Mouse (Mus musculus): ENCODE results near the gene Dnah1.

Gene Dnah1

DNA sequence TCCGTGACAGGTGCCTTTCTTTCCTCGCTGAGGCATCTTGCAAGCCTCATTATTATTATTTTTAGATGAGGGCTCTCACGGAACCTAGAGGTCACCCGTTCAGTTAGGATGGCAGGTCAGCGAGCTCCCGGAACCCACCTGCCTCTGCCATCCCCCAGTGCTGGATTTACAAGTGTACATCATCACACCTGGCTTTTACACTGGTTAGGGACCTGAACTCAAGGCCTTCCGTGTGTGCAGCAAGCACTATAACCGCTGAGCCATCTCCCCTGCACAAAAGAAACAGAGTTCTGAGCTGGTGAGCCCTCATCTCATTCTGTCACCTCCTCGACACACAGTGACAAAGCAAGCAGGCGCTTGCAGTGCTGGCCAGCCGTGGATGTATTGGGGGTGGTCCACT, 2.5 kb downstream of the Dnah1 start:
- no peak for ATAC-seq (ENCODE audit: insufficient number of reproducible peaks, low FRiP score, low TSS enrichment)

DNA sequence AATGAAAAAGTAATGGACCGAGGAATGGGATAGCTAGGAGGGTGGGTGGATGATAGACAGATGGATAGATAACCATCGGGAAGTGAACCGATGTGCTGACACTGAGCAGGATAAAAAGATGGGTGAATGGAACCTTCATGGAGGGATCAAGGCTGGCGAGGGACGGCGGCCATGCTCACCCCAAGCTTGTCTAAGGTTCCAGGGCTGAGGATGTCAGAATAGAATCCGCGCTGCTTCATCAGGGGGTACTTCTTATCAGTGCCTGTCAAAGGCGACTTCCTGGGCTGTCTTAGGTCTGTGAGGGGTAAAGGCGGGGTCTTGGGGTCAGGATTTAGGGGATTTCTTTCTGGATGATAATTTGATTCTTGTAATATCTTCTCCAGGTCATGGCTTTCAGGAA, 4.2 kb downstream of the Dnah1 start:
- ATAC-seq (ENCODE audit: insufficient number of reproducible peaks, low FRiP score, low TSS enrichment), result no peak

- no peak for ATAC-seq (ENCODE audit: insufficient number of reproducible peaks, low FRiP score, low TSS enrichment)
These were observed 5.9 kb downstream of the Dnah1 start for GRCm38 (mm10) chr14:31317754-31318153.

DNA sequence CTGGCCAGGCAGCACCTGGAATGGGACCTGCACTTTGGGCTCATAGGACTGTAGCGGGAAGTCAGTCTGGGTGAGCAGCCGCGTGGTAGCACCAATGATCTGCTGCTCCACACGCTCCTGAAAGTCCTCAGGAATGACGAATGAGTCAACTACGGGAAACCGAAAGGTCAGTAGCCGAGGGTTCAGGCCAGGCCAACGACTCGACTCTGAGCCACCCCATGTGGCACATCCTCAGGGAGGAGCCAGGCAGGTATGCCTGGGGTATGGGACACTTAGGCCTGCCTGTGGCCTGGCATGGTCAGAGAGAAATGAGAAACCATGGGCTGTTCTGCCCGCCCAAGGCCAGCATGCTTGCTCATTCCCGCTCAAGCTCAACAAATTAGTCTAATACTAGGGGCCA, 7.1 kb downstream of the Dnah1 start:
- ATAC-seq (ENCODE audit: insufficient number of reproducible peaks, low FRiP score, low TSS enrichment), result no peak

GRCm38 (mm10) chr14:31313192-31313591, 10.5 kb downstream of the Dnah1 start:
- ATAC-seq (ENCODE audit: insufficient number of reproducible peaks, low FRiP score, low TSS enrichment), result no peak

GRCm38 (mm10) chr14:31285728-31286127, 38.0 kb downstream of the Dnah1 start:
- no peak for ATAC-seq (ENCODE audit: insufficient number of reproducible peaks, low FRiP score, low TSS enrichment)

GRCm38 (mm10) chr14:31272164-31272563, 51.5 kb downstream of the Dnah1 start:
- ATAC-seq (ENCODE audit: insufficient number of reproducible peaks, low FRiP score, low TSS enrichment), result peak; percentile 67

DNA sequence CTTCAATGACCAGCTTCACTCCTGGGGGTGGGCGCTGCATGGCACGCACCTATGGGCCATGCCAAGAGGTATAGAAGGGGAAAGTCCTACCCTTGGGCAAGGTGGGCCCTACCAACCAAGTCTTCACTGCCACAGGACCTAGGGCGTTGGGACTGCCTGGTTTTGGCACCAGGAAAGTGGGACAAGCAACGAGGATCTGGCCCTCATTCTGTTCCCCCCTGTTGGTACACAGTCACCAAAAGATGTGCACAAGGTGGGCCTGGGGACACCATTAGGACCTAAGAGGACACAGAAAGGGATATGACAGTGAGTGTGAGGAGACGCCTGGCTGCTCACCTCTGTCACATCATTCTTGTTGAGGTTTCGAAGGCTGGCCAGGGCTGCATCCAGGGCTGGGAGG, 52.6 kb downstream of the Dnah1 start:
- no peak for ATAC-seq (ENCODE audit: insufficient number of reproducible peaks, low FRiP score, low TSS enrichment)

- ATAC-seq (ENCODE audit: insufficient number of reproducible peaks, low FRiP score, low TSS enrichment), result no peak
These were observed 54.1 kb downstream of the Dnah1 start for GRCm38 (mm10) chr14:31269456-31270100.

DNA sequence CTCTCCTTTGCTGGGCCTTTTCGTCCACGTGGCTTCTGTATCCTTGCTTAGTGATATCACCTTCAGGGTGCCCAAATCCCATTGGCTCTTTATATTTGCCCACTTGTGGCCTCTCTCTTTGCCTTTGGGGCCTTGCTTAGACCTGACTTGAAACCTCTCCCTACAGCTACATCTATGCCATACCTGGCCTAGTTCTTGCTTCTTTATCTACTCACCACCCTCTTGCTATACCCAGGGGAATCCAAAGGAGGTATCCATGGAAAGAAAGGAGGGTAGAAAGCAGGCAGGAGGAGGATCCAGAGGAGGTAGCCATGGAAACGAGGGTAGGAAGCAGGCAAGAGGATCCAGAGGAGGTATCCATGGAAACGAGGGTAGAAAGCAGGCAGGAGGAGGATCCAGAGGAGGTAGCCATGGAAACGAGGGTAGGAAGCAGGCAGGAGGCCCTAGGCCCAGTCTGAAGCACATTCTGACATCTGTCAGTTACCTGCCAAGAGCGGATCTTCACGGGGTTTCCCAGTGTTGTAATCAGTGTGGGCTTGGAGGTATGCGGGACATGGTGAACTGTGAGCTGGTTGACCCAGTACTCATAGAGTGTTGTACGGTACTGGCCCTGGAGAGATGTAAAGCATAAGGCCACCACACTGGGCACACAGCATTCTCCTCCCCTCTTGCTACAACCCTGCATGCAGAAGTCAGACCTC, 55.2 kb downstream of the Dnah1 start:
- no peak; the same call in 1 of the 2 replicates for ATAC-seq (ENCODE audit: insufficient number of reproducible peaks, low FRiP score, low TSS enrichment)

DNA sequence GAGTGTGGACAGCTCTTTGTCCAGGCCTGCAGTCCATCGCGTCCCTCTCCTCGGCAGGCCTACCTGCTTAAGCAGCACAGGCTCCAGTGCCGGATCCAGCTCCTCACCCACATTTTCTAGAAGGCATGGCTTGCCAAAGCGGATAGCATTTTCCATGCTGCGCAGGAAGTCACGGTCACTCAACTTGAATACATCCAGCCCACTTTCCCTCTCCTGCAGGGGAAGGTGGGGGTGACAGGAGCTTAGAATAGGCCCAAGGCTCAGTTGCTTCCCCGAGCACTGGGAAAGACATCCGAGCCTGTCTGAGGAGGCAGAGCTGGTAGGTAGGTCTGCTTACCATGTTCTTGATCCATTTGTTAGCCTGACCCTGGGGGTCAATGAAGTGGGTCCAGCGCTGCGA, 56.0 kb downstream of the Dnah1 start:
- ATAC-seq (ENCODE audit: insufficient number of reproducible peaks, low FRiP score, low TSS enrichment), result no peak

DNA sequence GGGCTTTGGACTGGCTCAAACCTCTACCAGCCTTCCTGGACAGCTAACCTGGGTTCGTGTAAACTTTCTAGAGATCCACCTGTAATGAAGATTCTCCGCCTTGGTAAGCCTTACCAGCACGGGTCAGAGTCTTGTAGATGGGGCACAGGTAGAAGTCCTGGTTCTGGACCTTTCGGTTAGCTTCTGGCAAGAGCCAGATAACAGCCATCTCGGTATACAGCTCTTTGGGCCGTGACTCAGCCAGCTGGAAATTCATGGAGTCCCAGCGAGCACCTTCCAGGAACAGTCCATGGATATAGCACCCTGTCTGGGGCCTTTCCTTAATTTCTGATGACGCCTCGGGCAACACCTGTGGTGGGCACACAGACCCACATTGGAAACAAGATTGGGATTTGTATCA, 62.8 kb downstream of the Dnah1 start:
- no peak for ATAC-seq (ENCODE audit: insufficient number of reproducible peaks, low FRiP score, low TSS enrichment)

DNA sequence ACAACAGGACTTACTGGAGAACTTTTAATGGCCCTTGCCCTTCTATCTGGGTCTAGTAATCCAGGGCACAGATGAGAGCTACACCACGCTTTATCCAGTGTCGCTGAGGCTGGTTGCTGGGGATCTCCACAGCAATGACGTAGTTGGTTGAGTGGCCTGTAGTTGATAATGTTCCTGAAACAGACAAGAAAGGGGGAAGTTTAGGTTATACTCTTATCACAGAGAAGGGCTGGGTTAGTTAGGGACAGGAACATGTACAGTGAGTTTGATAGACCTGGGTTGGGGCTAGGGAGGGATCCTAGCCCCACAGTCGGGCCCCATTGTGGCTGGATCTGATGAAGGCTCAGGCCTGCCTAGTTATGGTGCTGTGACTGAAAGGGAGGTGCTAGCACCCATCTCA, 63.3 kb downstream of the Dnah1 start:
- no peak for ATAC-seq (ENCODE audit: insufficient number of reproducible peaks, low FRiP score, low TSS enrichment)

DNA sequence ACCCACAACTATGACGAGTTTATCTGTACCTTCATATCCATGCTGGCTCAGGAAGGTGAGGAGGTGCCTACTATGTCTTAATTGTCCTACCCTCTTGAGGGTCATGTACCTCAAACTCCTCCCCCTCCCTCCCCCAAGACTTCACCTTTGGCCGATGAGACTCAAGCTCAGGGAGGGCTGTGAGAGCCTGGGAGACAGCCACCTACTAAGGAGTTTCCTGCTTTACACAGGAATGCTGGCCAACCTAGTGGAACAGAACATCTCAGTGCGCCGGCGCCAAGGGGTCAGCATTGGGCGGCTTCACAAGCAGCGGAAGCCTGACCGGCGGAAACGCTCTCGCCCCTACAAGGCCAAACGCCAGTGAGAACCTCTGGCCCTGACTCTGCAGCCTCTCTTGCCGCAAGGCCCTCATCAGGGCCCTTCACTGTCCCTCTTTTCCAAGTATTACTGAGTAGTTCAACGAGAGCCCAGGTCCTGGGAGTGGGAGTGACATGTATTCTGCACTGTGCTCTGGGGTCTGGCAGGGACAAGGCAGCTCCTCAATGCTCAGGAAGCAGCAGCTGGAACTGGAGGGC, 65.1 kb downstream of the Dnah1 start:
- no peak for ATAC-seq (ENCODE audit: insufficient number of reproducible peaks, low FRiP score, low TSS enrichment)

- no peak for ATAC-seq (ENCODE audit: insufficient number of reproducible peaks, low FRiP score, low TSS enrichment)
These were observed 71.6 kb downstream of the Dnah1 start for GRCm38 (mm10) chr14:31252091-31252490.

- peak; percentile 20 for ATAC-seq (ENCODE audit: insufficient number of reproducible peaks, low FRiP score, low TSS enrichment)
These were observed 72.1 kb downstream of the Dnah1 start for GRCm38 (mm10) chr14:31251626-31252025.

DNA sequence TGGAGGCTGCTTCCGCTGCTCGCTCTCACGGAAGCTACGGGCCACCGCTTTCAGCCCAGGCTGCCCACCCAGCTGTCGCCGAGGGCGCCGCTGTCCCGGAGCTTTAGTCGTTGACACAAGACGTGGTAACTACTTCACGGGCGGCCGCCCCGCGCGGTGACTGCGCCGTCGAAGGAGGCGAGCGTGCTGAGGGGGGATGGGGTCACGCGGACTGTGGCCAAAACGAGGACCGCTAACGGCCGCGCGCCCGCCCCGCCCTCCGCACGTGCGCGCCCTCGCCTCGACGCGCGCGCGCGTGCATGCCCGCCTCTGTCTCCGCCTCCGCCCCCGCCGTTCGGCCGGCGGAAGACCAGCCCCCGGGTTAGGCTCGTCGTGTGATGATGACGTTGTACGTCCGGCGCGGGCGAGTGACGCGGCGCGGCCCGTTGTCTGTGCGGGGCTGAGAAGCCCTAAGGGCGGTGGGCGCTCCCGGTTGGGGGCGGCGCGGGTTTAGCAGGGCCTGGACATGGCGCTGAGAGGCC, 72.6 kb downstream of the Dnah1 start, which contains the start of the genes Phf7 and Bap1:
Gene Phf7 (minus strand): TSS at position 234 of the 521 bp plus-strand sequence.
Gene Bap1 (plus strand): TSS at position 367 of the 521 bp plus-strand sequence.
- peak; percentile 77 for ATAC-seq (ENCODE audit: insufficient number of reproducible peaks, low FRiP score, low TSS enrichment)

GRCm38 (mm10) chr14:31250222-31251083, 73.2 kb downstream of the Dnah1 start:
- peak; percentile 81 for ATAC-seq (ENCODE audit: insufficient number of reproducible peaks, low FRiP score, low TSS enrichment)

- no peak for ATAC-seq (ENCODE audit: insufficient number of reproducible peaks, low FRiP score, low TSS enrichment)
These were observed 75.3 kb downstream of the Dnah1 start for GRCm38 (mm10) chr14:31248396-31248795.

- ATAC-seq (ENCODE audit: insufficient number of reproducible peaks, low FRiP score, low TSS enrichment), result no peak
These were observed 77.8 kb downstream of the Dnah1 start for GRCm38 (mm10) chr14:31245946-31246345.
